Mouse (Mus musculus): ENCODE results near the gene Sema4d.

Gene Sema4d

GRCm38 (mm10) chr13:51647770-51648169, 145.8 kb downstream of the Sema4d start:
- intact Hi-C loops (cut with DNase I) = no loop called here

DNA sequence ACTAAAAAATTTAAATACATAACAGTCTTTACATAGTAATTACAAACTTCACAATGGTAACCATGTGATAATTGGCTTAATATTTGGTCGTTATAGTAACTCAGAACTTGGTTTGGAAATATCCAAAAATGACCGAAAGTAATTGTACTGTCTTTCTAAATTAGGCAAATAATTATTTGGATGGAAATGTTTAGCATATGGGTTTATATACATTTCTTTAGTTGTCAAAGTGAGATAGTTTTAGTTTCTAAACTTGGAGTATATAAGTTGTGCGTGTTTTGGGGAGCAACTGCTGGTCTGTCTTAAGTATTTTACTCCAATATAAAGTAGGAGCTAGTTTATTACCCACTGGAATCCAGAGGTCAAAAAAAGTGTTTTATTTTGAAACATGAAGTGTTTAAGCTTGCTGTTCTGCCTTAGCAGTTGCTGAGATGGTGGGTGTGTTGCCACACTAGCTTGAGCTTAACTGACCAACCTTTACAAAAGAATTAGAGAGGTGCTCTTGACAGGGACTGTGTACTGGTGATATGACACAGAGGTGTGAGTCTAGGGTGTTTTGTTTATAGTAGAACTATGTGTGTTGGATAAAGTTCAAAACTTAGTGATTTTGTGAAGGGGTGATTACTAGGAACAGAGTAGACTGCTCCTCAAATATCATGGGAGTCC, 147.1 kb downstream of the Sema4d start:
- intact Hi-C loops (cut with DNase I) = no loop called here

- intact Hi-C loops (cut with DNase I) = no loop called here
Measured at GRCm38 (mm10) chr13:51645872-51646271, 147.7 kb downstream of the Sema4d start.

- intact Hi-C loops (cut with DNase I) = no loop called here
Measured at GRCm38 (mm10) chr13:51644829-51645789, 148.4 kb downstream of the Sema4d start, which contains the start of gene Cks2. Cks2 (plus strand) TSS chr13:51645232.

DNA sequence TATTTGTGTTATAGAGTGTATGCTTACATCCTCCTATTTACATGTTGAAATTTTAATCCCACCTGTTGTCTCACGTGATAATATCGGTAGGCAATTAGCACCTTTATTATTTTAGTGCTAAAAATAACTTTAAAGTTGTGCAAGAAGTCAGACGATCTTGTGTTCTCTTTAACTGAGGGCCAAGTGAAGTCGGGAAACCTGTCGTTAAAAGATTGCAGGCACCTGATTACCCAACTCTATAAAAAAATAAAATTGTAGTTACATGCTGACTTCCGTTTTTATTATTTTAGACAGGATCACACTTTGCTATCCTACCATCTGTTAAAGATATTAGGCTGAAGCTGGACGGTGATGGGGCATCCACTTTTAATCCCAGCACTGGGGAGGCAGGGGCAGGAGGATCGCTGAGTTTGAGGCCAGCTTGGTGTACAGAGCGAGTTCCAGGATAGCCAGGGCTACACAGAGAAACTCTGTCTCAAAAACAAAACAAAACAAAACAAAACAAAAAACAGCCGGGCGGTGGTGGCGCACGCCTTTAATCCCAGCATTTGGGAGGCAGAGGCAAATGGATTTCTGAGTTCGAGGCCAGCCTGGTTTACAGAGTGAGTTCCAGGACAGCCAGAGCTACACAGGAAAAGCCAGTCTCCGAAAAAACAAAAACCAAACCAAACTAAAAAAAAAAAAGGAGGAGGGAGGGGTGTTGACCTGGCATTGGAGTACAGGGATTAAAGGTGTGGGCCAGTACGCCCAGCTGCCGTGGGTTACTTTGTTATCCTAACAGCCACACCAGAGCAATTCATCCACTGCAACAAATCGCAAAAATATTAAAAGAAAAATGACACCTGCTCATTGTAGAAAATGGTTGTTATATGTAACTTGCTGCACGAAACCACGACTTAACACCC, 149.4 kb downstream of the Sema4d start:
- intact Hi-C loops (cut with DNase I) = no loop called here

GRCm38 (mm10) chr13:51642171-51642778, 151.3 kb downstream of the Sema4d start:
- intact Hi-C loops (cut with DNase I) = no loop called here

DNA sequence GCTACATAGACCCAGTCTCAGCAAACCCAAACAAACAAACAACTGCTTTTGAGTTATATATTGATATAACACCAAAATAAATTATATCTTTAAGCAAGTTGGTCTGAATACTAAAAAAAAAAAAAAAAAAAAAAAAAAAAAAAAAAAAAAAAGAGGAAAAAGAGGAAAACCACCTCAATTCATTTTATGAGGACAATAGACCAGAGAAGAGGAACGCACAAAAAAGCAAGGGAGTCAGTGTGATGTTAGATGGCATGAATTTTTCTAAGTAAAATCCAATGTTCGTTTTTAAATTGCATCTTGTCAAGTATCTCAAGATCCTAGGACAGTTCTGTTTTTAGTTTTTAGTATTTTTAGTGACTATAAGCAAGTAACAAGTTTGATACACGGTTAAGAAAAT, 152.1 kb downstream of the Sema4d start:
- intact Hi-C loops (cut with DNase I) = no loop called here

DNA sequence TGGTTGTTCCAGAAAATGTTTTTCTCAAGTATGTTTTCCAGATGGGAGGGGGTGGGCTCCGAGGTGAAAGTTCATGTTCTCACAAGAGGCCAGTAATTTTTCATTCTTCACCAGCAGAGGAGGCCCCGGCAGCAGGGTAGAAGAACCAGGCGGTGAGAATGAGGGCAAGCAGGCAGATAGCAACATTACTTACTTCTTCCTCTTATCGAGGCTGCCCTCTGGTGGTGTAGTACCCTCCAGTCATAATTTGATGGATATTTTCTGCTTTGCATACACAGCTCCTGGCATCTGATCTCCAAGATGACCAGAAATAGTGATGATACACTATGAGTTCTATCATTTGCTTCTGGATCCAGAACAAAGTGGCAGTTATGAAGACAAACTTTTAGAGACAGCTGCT, 154.6 kb downstream of the Sema4d start:
- intact Hi-C loops (cut with DNase I) = no loop called here

Small RNAs within 50 kb of the gene (microRNA-seq; reads per million reads assigned to microRNA genes)
- 0 reads per million in 2 experiments for gene Gm23566
